Comparison of ENCODE assay signal across 20 mouse cellular contexts in the genomic region with DNA sequence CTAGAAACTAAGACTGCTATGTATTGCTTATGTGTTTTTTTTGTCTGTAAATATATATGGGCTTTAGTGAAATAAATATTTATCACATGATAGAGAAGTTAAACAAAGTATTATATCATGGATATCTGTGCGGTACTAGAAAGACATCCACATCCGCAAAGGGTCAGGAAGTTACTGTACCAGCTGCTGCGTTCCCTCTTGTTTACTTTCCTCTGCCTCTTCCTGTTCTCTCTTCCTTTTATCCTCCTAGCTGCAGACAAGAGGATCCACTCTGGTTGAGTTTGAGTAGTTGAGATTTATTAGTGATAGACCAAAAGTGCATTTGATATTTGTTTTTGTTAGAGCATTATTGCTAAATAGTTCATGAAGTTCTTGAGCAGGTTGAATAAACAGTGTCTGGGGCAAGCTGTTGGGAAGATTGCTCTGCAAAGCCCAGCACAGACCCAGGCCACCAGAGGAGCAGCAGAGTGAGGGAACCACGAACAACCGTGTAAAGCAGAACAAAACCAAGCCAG.
"Had no signal": no experiment of that assay in that cellular context is flagged by ENCODE, and none has a peak within 500 bp of the region (broad histone marks: within the 10 kb centered on the region; RNA-seq: fewer than 3 reads in every experiment).

No protein-coding gene starts in this region.

- H3K27me3 ChIP-seq: hindbrain, embryonic 15.5 days; limb, embryonic 13.5 days; midbrain, embryonic 12.5 days; midbrain, embryonic 15.5 days; neural tube, embryonic 12.5 days; neural tube, embryonic 15.5 days had no signal

- H3K4me3 ChIP-seq: hindbrain, embryonic 15.5 days; layer of hippocampus, adult 2 months; limb, embryonic 10.5 days; limb, embryonic 13.5 days; midbrain, embryonic 12.5 days; midbrain, embryonic 15.5 days; neural tube, embryonic 12.5 days; neural tube, embryonic 15.5 days had no signal

- H3K4me2 ChIP-seq: hindbrain, embryonic 15.5 days; limb, embryonic 13.5 days; midbrain, embryonic 12.5 days; midbrain, embryonic 15.5 days; neural tube, embryonic 12.5 days; neural tube, embryonic 15.5 days had no signal

- H3K9ac ChIP-seq: hindbrain, embryonic 15.5 days; limb, embryonic 13.5 days; liver, embryonic 14.5 days; liver, postnatal 0 days; midbrain, embryonic 12.5 days; midbrain, embryonic 15.5 days; neural tube, embryonic 12.5 days; neural tube, embryonic 15.5 days had no signal

- H3K27ac ChIP-seq: hindbrain, embryonic 15.5 days; layer of hippocampus, adult 2 months; limb, embryonic 10.5 days; limb, embryonic 13.5 days; liver, embryonic 14.5 days; macrophage; midbrain, embryonic 12.5 days; midbrain, embryonic 15.5 days; neural tube, embryonic 12.5 days; neural tube, embryonic 15.5 days had no signal

- H3K9me3 ChIP-seq: hindbrain, embryonic 15.5 days; limb, embryonic 10.5 days; limb, embryonic 13.5 days; midbrain, embryonic 12.5 days; midbrain, embryonic 15.5 days; neural tube, embryonic 12.5 days; neural tube, embryonic 15.5 days had no signal

- H3K36me3 ChIP-seq: hindbrain, embryonic 15.5 days; limb, embryonic 10.5 days; limb, embryonic 13.5 days; midbrain, embryonic 12.5 days; midbrain, embryonic 15.5 days; neural tube, embryonic 12.5 days; neural tube, embryonic 15.5 days had no signal

- DNase-seq: kidney, postnatal 10 days; layer of hippocampus, adult 9-11 months; liver; liver, postnatal 0 days; lung, postnatal 14 days; right cerebral cortex, adult 18-20 months; right cerebral cortex, postnatal 14 days; right cerebral cortex, postnatal 4 days; thymus, adult 2 months; thymus, postnatal 25 days had no signal

- H3K4me1 ChIP-seq: hindbrain, embryonic 15.5 days; limb, embryonic 10.5 days; midbrain, embryonic 15.5 days; neural tube, embryonic 12.5 days had no signal

- ATAC-seq: liver, postnatal 0 days; midbrain, embryonic 15.5 days had no signal
